Mouse (Mus musculus) liver, embryonic 16.5 days (tissue): ENCODE measurements at regions not wholly inside any gene's neighbourhood (a gene's known extent, or its start where the extent isn't known, plus 50 kb on each side); places are given as distances from the start of the nearest gene placed in this dataset.

Source experiments
- ATAC-seq: fragments of 200-750 bp; cut with Nextera tagmentation; 2 replicates; pipeline ENCODE4 v1.8.0; 2017; ENCODE audit warnings: low read depth, mild to moderate bottlenecking, moderate number of reproducible peaks, moderate library complexity
- H3K27ac ChIP-seq: fragments of 300-500 bp; sonication (generic); 2 replicates; pipeline ENCODE4 v1.5.1; 2014; ENCODE audit warnings: mild to moderate bottlenecking, low read length
- H3K27me3 ChIP-seq: fragments of 300-500 bp; sonication (generic); 2 replicates; pipeline ENCODE4 v1.6.1; 2014; ENCODE audit warnings: low read depth, low read length, mixed read lengths; ENCODE audit not compliant: control insufficient read depth, insufficient read depth
- H3K36me3 ChIP-seq: fragments of 300-500 bp; sonication (generic); 2 replicates; pipeline ENCODE4 v1.6.1; 2014; ENCODE audit warnings: mild to moderate bottlenecking; ENCODE audit not compliant: control insufficient read depth, insufficient read depth
- H3K4me1 ChIP-seq: fragments of 300-500 bp; sonication (generic); 2 replicates; pipeline ENCODE4 v1.6.1; 2014; ENCODE audit warnings: low read depth, low read length, mixed read lengths; ENCODE audit not compliant: control insufficient read depth
- H3K4me2 ChIP-seq: fragments of 300-500 bp; sonication (generic); 2 replicates; pipeline ENCODE4 v1.6.1; 2014; ENCODE audit warnings: low read depth, low read length, mixed read lengths
- H3K4me3 ChIP-seq: fragments of 300-500 bp; sonication (generic); 2 replicates; pipeline ENCODE4 v1.5.1; 2014; ENCODE audit warnings: low read depth, mild to moderate bottlenecking, low read length
- H3K9ac ChIP-seq: fragments of 300-500 bp; sonication (generic); 2 replicates; pipeline ENCODE4 v1.6.1; 2014; ENCODE audit warnings: low read depth, low read length
- H3K9me3 ChIP-seq: fragments of 300-500 bp; sonication (generic); replicated peaks from 2 replicates; pipeline ENCODE4 v1.6.1; 2016; ENCODE audit warnings: low read length; ENCODE audit not compliant: control insufficient read depth
- WGBS: fragments of 180-500 bp; shearing (Covaris S2); extraction: QIAGEN DNeasy Blood & Tissue Kit; methylation state at CpG from one replicate; pipeline ENCODE4 v1.1.7; 2014; ENCODE audit not compliant: insufficient replicate concordance; 5-methylcytosine and 5-hydroxymethylcytosine counted together

GRCm38 (mm10) chr9:116323871-116324721, 148.9 kb upstream of the Tgfbr2 start:
- no peaks in the 10 kb centered on the region for H3K36me3 ChIP-seq
- no peaks in the 10 kb centered on the region for H3K27me3 ChIP-seq
- no peak; the same call in 1 of the 2 replicates for ATAC-seq
- no peak overlapping the region for H3K4me2 ChIP-seq
- H3K27ac ChIP-seq, result no peak overlapping the region
- no peaks in the 10 kb centered on the region for H3K9me3 ChIP-seq
- no peaks in the 10 kb centered on the region for H3K4me1 ChIP-seq
- H3K9ac ChIP-seq, result no peak overlapping the region
- no peak overlapping the region for H3K4me3 ChIP-seq
- WGBS, result 64% methylated on average over 9 of the region's 9 CpGs

DNA sequence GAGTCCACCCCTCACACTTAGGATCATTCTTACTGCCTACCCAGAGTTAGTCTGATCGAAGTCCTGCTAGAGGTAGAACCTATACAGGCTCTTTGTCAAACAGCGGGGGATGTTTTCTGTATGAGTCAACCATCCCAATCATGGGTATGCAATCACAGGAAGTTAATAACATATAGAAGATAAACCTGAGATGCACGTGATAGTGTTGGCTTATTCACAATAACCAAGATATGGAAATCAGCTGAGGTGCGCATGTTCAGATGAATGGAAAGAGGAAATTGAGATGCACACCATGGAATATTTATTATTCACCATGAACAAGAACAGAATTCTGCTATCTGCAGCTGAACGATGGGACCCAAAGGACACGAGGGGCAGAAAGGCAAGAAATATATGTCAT, 146.7 kb upstream of the Tgfbr2 start:
- no peaks in the 10 kb centered on the region for H3K4me1 ChIP-seq
- H3K36me3 ChIP-seq, result no peaks in the 10 kb centered on the region
- H3K27ac ChIP-seq, result no peak overlapping the region
- H3K4me2 ChIP-seq, result no peak overlapping the region
- WGBS, result 59% methylated on average over 6 of the region's 6 CpGs
- no peaks in the 10 kb centered on the region for H3K9me3 ChIP-seq
- H3K9ac ChIP-seq, result no peak overlapping the region
- ATAC-seq, result no peak
- no peak overlapping the region for H3K4me3 ChIP-seq
- H3K27me3 ChIP-seq, result no peaks in the 10 kb centered on the region

- Histone ChIP-seq H3K4me1 (no peaks in the 10 kb centered on the region), H3K4me2 (no peak overlapping the region), H3K27ac (no peak overlapping the region), H3K4me3 (no peak overlapping the region), H3K27me3 (no peaks in the 10 kb centered on the region), H3K36me3 (no peaks in the 10 kb centered on the region), H3K9ac (no peak overlapping the region), H3K9me3 (no peaks in the 10 kb centered on the region)
- 33% methylated on average over 3 of the region's 3 CpGs for WGBS
- ATAC-seq, result no peak
Measured at GRCm38 (mm10) chr9:116319421-116319820, 144.3 kb upstream of the Tgfbr2 start.

- H3K4me2 ChIP-seq, result no peak overlapping the region
- no peak for ATAC-seq
- 57% methylated on average over 4 of the region's 4 CpGs for WGBS
- no peak overlapping the region for H3K27ac ChIP-seq
- no peaks in the 10 kb centered on the region for H3K27me3 ChIP-seq
- H3K4me3 ChIP-seq, result no peak overlapping the region
- H3K9ac ChIP-seq, result no peak overlapping the region
- no peaks in the 10 kb centered on the region for H3K36me3 ChIP-seq
- H3K4me1 ChIP-seq, result no peaks in the 10 kb centered on the region
- H3K9me3 ChIP-seq, result no peaks in the 10 kb centered on the region
Measured at GRCm38 (mm10) chr9:116316582-116317095, 141.5 kb upstream of the Tgfbr2 start.

DNA sequence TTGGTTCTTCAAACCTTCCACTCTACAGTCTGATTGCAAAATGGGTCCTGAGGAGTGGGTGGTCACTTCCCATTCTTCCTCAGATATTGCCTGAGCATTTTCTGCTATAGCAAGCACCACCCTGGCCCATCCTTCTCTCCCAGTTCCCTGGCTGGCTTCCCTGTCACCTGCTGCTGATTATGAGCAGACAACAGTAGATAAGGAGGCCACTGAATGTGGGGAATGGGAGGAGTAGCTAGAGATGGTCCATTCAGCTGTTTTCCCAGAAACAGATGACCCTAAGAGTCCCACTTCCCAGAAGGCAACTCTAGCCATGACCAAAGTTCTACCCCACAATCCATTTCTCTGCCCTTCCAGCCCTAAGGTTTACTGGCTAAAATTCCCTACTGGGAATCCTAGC, 139.6 kb upstream of the Tgfbr2 start:
- Histone ChIP-seq H3K9ac (no peak overlapping the region), H3K27me3 (no peaks in the 10 kb centered on the region), H3K36me3 (no peaks in the 10 kb centered on the region), H3K9me3 (no peaks in the 10 kb centered on the region), H3K27ac (no peak overlapping the region), H3K4me1 (no peaks in the 10 kb centered on the region), H3K4me2 (no peak overlapping the region), H3K4me3 (no peak overlapping the region)
- no peak for ATAC-seq

- H3K4me1 ChIP-seq, result no peaks in the 10 kb centered on the region
- no peaks in the 10 kb centered on the region for H3K27me3 ChIP-seq
- no peak overlapping the region for H3K9ac ChIP-seq
- H3K4me3 ChIP-seq, result no peak overlapping the region
- 60% methylated on average over 14 of the region's 14 CpGs for WGBS
- no peak for ATAC-seq
- H3K4me2 ChIP-seq, result no peak overlapping the region
- H3K9me3 ChIP-seq, result no peaks in the 10 kb centered on the region
- H3K27ac ChIP-seq, result no peak overlapping the region
- H3K36me3 ChIP-seq, result no peaks in the 10 kb centered on the region
Measured at GRCm38 (mm10) chr9:116313932-116314790, 139.0 kb upstream of the Tgfbr2 start.

- no peaks in the 10 kb centered on the region for H3K9me3 ChIP-seq
- no peak overlapping the region for H3K27ac ChIP-seq
- 43% methylated on average over 3 of the region's 3 CpGs for WGBS
- no peak for ATAC-seq
- no peaks in the 10 kb centered on the region for H3K4me1 ChIP-seq
- H3K27me3 ChIP-seq, result no peaks in the 10 kb centered on the region
- H3K9ac ChIP-seq, result no peak overlapping the region
- H3K4me3 ChIP-seq, result no peak overlapping the region
- H3K36me3 ChIP-seq, result no peaks in the 10 kb centered on the region
- H3K4me2 ChIP-seq, result no peak overlapping the region
Measured at GRCm38 (mm10) chr9:116311364-116311763, 136.2 kb upstream of the Tgfbr2 start.

DNA sequence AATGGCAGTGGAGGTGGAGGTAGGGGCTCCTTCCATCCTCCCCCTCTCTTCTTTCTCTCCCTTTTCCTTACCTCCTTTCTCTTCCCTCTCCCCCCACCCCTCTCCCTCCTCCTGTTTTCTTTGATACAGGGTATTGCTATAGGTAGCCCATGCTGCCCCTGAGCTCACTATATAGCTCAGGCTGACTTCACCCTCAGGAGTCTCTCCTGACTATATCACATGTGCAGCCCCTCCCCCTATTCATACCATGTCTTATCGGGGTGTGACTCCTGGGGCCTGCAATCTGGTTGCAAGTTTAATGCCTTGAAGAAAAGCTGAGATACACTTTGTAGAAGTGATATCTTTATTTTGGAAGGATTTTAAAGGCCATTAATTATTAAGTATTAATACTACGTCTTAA, 126.4 kb upstream of the Tgfbr2 start:
- H3K4me3 ChIP-seq, result no peak overlapping the region
- no peaks in the 10 kb centered on the region for H3K9me3 ChIP-seq
- H3K27ac ChIP-seq, result no peak overlapping the region
- no peaks in the 10 kb centered on the region for H3K27me3 ChIP-seq
- H3K4me1 ChIP-seq, result no peaks in the 10 kb centered on the region
- H3K4me2 ChIP-seq, result no peak overlapping the region
- no peak overlapping the region for H3K9ac ChIP-seq
- WGBS, result 75% methylated on average over 2 of the region's 2 CpGs
- ATAC-seq, result no peak
- H3K36me3 ChIP-seq, result no peaks in the 10 kb centered on the region

- Histone ChIP-seq H3K9me3 (no peaks in the 10 kb centered on the region), H3K27ac (no peak overlapping the region), H3K27me3 (no peaks in the 10 kb centered on the region), H3K4me2 (no peak overlapping the region), H3K9ac (no peak overlapping the region), H3K36me3 (no peaks in the 10 kb centered on the region), H3K4me1 (no peaks in the 10 kb centered on the region), H3K4me3 (no peak overlapping the region)
- no peak for ATAC-seq
- WGBS, result 76% methylated on average over 4 of the region's 4 CpGs
Measured at GRCm38 (mm10) chr9:116298791-116299190, 123.6 kb upstream of the Tgfbr2 start.
